Mouse (Mus musculus) T-helper 2 cell (primary cell): Measurements from ENCODE around the gene Rufy4.

Experiments
- in situ Hi-C: fragments of 300-600 bp; cut with MboI, MseI; formaldehyde crosslinking; loops from one replicate; pipeline ENCODE4 v1.15.1; 2025; ENCODE audit warnings: high pct_unique_total_duplicates

Gene Rufy4

DNA sequence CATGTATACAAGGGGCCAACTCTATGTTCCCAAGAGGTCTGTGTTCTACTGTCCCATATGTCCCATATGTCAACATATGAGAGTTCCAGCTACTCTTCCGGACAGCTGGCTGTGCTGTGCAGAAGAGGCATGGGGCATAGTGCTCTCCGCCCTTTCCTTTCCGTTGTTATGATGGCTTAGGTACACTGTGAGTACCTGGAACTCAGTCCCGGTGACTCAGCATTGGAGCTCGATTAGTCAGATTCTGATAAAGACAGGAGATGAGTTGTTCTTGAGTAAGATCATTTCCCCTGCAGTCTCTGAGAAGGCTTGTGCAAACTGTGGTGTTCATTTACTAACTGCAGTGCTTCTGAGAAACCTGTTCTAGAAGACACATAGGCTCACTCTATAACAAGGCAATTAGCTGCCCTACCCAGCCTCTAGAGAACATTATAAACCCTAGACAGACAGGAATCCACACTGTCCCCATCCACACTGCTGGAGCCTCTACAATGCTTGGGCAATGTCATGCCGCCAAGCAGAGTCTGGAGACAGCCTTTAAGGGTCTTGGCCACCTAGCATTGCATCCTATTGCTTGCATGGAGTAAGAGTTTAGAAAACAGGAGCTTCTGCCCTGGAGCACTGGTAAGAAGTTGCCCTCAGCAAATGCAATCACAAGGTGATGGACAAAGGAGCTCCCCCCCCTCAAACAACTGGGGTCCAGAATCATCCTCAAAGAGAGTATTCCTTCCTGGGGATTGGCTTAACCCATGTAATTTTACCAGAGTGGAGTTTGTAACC is 24.0 kb downstream of the Rufy4 start:
- in situ Hi-C loops, result no loop called here

DNA sequence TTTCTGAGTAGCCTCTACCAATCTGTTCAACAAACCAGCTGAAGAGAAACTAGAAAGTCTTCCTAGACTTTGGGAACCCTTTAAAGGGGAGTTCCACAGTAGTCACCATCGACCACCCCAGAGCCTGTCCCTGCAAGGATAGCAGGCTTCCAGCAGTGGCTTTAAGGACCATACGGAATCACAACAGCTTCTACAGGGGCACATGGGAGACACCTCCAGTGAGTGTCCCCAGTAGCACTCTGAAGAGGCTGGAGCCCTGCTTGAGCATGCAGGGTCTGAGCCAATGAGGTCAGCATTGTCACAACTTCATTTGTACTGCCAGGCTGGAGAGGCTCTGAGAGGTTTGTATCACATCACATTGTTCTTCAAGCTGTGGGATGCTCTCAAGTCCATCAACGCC is 24.8 kb downstream of the Rufy4 start:
- in situ Hi-C loops, result loop anchor here (10.0 to 25.0 kb wide), 2 partner anchors 1205 to 1912 kb away; no protein-coding TSS in a partner anchor

- in situ Hi-C loops, result loop anchor here (10.0 to 25.0 kb wide), 2 partner anchors 1204 to 1911 kb away; no protein-coding TSS in a partner anchor
Measured at GRCm38 (mm10) chr1:74151091-74151490, 25.8 kb downstream of the Rufy4 start.

- in situ Hi-C loops, result loop anchor here (10.0 to 25.0 kb wide), 2 partner anchors 1201 to 1909 kb away; no protein-coding TSS in a partner anchor
Measured at GRCm38 (mm10) chr1:74153461-74154184, 28.3 kb downstream of the Rufy4 start, which contains the start of gene Cxcr2. Gene Cxcr2 (plus strand): TSS chr1:74153989.

GRCm38 (mm10) chr1:74155435-74156012 is 30.2 kb downstream of the Rufy4 start:
- in situ Hi-C loops, result loop anchor here (10.0 to 25.0 kb wide), 2 partner anchors 1199 to 1907 kb away; no protein-coding TSS in a partner anchor

GRCm38 (mm10) chr1:74156381-74156910 is 31.1 kb downstream of the Rufy4 start:
- in situ Hi-C loops, result loop anchor here (10.0 to 25.0 kb wide), 2 partner anchors 1198 to 1906 kb away; no protein-coding TSS in a partner anchor

DNA sequence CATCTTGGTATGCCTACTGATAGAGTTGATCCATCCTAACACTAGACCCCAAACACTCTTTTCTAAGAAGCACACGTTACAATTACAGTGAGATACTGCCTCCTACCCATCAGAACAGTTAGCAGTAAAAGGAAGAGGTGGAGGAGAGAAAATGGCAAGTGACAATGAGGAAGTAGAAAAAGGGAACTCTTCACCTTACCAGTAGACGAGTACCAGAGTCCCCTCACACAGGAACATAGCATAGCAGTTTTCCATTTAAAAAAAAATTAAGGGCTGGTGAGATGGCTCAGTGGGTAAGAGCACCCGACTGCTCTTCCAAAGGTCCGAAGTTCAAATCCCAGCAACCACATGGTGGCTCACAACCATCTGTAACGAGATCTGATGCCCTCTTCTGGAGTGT is 34.3 kb downstream of the Rufy4 start:
- in situ Hi-C loops, result loop anchor here (10.0 to 25.0 kb wide), 2 partner anchors 1195 to 1903 kb away; no protein-coding TSS in a partner anchor

DNA sequence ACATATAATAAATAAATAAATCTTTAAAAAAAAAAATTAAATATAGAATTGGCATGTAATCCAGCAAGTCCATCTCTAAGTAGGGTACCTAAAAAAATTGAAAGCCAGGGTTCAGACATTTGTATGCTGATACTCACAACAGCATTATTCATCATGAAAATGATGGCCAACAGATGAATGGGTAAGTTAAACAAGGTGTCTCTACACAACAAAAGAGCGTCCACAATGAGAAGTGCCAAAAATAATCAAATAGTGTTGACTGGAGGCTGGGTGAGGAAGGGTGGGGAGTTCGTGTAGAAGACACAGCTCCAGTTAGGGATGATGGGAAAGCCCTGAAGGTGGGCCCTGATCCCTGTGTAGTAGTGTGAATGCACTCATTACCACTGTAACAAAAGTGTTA is 34.7 kb downstream of the Rufy4 start:
- in situ Hi-C loops, result loop anchor here (25.0 kb wide), 1 partner anchor 1902 kb away; no protein-coding TSS in a partner anchor

DNA sequence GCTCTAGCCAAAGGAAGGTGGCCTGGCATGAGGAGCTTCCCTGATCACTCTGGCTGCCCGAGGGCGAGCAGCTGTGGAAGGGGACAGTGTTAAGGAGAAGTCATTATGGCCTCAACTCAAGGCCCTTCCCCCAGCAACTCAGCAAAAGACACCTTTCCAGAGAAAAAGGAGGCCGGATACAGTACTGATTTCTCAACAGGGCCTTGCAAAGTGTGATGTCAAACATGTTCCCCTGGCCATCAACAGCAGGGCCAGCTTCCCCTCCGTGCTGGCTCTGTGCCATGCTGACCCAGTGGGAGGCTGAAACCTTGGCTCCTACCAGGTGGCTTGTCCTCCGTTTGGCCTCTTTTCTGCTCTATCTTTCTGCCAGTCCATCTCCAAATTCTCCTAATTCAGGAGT is 41.8 kb downstream of the Rufy4 start:
- in situ Hi-C loops, result loop anchor here (25.0 kb wide), 1 partner anchor 1895 kb away; no protein-coding TSS in a partner anchor

DNA sequence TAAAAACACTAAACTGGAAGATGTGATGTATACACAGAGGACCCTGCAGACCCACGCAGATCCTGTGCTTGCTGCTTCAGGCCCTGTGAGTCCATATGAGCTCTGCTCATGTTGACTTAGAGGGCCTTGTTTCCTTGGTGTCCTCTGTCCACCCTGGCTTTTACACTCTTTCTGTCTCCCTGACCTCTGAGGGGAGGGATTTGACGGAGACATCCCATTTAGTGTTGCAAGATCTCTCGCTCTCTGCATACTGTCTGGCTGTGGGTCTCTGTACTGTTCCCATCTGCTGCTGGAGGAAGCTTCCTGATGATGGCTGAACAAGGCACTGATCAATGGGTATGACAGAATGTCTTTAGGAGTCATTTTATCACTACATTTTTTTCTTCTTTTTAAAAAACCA is 44.4 kb downstream of the Rufy4 start:
- in situ Hi-C loops, result loop anchor here (25.0 kb wide), 1 partner anchor 1893 kb away; no protein-coding TSS in a partner anchor

- in situ Hi-C loops, result loop anchor here (25.0 kb wide), 1 partner anchor 1890 kb away; no protein-coding TSS in a partner anchor
Measured at GRCm38 (mm10) chr1:74172722-74173121, 47.4 kb downstream of the Rufy4 start.

GRCm38 (mm10) chr1:74175731-74176130 is 50.4 kb downstream of the Rufy4 start:
- in situ Hi-C loops, result no loop called here

GRCm38 (mm10) chr1:74178618-74179017 is 53.3 kb downstream of the Rufy4 start:
- in situ Hi-C loops, result no loop called here

DNA sequence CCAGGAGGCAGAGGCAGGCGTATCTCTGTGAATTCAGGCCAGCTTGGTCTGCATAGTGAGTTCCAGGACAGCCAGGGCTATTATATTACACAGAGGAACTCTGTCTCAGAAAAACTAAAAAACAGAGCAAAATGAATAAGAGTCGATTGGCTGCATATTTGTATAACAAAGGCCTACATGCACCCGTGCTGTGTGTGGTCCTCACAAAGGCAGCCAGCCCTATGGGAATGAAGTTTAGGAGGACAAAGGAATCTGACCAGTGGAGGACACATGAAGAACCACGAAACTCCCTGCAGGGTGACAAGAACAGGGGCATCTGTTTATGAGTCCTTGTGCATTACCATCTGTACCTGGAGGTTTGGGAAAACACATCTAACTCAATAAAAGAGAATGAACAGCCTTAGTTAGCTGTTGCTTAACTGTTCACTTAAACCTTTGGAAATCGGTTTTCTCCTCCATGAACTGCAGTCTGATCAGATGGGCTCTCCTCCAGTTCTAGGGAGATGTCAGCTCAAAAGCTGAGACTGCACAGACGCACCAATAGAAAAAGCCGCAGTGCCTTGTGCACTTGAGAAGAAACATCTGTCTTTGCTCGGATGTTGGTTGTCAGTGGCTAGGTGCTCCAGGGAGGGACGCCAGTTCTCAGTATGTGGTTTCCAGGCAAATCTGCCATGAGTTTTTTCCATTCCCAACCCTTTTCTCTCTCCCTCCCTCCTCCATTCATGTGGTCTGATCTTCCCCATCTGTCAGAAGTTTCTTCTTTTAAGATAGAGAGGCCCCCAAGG is 54.5 kb downstream of the Rufy4 start:
- in situ Hi-C loops, result no loop called here

DNA sequence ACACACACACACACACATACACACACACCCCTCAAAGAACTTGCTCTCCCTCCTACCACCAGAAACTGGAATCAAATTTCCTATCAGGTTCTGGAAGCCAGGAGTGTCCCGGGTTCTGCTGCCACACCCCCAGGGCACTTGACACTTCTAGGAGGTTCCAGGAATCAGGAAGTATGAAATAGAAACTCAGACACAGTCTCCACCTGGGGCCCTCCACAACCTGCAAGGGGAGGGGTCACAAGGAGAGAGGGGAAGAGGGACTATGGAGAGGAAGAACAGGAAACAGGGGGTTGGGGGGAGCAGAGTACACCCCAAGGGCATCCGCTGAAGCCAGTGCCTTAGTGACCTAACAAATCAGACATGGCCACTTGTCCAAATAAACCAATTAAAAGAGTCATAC is 56.1 kb downstream of the Rufy4 start:
- in situ Hi-C loops, result no loop called here

- in situ Hi-C loops, result no loop called here
Measured at GRCm38 (mm10) chr1:74183006-74183405, 57.7 kb downstream of the Rufy4 start.

DNA sequence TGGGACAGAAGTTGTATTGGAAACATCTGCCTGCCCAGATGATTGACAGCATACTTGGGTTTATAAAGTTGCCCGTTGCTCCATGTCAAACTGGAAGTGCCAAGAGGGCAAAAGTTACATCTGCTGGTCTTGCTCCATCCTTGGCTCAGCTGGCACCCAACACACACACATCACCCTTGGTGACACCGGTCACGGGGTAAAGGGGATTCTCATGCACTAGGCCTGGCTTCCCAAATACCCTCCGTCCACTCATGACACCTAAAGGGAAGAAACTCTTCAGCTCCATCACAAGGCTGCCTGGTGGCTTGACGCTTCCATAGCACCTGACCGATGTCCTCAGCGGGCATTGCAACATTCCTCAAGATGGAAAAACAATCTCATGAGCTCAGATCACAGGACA is 65.1 kb downstream of the Rufy4 start:
- in situ Hi-C loops, result no loop called here

GRCm38 (mm10) chr1:74192711-74193110 is 67.4 kb downstream of the Rufy4 start:
- in situ Hi-C loops, result no loop called here

GRCm38 (mm10) chr1:74194445-74194844 is 69.1 kb downstream of the Rufy4 start, which contains the start of gene Cxcr1:
Gene Cxcr1 (minus strand): TSS chr1:74194631.
- in situ Hi-C loops, result no loop called here

DNA sequence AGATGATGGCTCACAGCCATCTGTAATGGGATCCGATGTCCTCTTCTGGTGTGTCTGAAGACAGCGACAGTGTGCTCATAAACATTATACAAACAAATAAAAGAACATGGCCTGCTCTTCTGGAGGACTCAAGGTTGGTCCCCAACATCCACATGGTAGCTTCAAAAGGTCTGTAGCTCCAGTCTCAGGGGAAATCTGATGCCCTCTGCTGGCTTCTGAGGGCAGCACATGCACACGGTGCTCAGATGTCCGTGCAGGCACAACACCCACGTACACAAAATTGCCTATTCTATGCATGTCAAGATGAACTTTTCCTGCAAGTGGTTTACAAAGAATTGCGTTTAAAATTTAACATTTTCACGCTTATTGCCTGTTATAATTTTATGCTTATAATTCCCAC is 70.6 kb downstream of the Rufy4 start:
- in situ Hi-C loops, result no loop called here
